Mouse (Mus musculus) ES-Bruce4 (cell line): ENCODE results near the gene Cfap299.

ENCODE experiments used
- CTCF ChIP-seq: IDR thresholded peaks from one replicate; pipeline ENCODE4 v1.8.1; 2011; ENCODE audit warnings: low read depth, low read length
- EP300 ChIP-seq: IDR thresholded peaks from 2 replicates; pipeline ENCODE4 v1.6.1; 2011; ENCODE audit warnings: low read depth, low read length; ENCODE audit not compliant: insufficient read depth
- POLR2A ChIP-seq: IDR thresholded peaks from one replicate; pipeline ENCODE4 v1.8.1; 2011; ENCODE audit warnings: low read length; ENCODE audit not compliant: insufficient read depth

GRCm38 (mm10) chr5:98801495-98801894 lies 472.4 kb downstream of the Cfap299 start:
- TF ChIP-seq POLR2A, result no peak
- no peak for TF ChIP-seq CTCF
- no peak for TF ChIP-seq EP300
